Mouse (Mus musculus): ENCODE results near the gene Polr1a.

GRCm38 (mm10) chr6:71871396-71871795, 37.5 kb upstream of the Polr1a start:
- TF ChIP-seq CTCF (IDR thresholded peaks at IDR 0.05; ENCODE audit: borderline replicate concordance, extremely low read depth, insufficient read depth, insufficient read length), result no peak
- TF ChIP-seq POLR2A (IDR thresholded peaks at IDR 0.05; ENCODE audit: borderline replicate concordance, extremely low read depth, insufficient read depth, insufficient read length, poor library complexity, severe bottlenecking), result no peak
